Mouse (Mus musculus): ENCODE results near the gene Speer4f1.
A peak's percentile ranks its signal among the peaks of the same experiment; 100 is the strongest.
"Not testable (repeated sequence)": the region's sequence is repeated elsewhere in the genome, so short reads cannot be mapped to it uniquely, and the experiment has no call there.

The Speer4f1 gene

DNA sequence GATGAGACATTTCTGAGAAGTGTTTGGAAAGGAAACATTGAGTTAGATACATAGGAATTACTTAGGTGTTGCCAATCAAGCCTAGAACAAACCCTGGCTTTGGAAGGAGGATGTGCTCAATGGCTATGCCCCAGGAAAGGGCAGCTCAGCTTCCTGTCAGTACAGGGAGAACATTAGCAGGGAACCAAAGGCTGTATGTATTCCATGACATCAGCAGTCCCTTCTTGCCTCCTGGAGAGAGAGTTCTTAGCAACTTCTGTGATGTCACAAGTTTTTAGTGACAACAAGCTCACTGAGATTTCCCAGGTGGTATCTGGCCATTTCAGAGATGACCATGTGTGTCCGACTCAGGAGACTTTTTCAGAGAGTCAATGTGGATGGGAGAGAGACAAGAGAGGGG lies at the start of gene Speer4f1:
TSS of gene Speer4f1 (plus strand) at position 301 of the 400 bp plus-strand sequence.
- ATAC-seq (ENCODE audit: low TSS enrichment): not testable (repeated sequence)

DNA sequence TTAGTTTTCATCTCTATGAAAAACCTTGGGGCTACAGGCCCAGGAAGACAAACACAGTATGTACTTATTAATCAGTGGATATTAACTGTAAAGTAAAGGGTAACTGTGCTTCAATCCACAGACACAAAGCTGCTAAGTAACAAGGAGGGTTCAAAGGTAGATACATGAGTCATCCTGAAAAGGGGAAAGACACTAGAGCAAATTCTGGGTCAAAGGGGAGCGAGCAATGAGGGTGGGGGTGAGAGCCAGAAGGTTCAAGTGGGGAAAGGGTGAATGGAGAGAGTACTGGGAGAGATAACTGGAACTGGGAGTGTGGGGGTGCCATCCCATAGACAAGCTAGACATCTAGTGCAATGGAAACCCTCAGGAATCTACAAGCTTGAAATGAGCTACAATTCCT lies 49.0 kb upstream of the Speer4f1 start:
- no peak for ATAC-seq (ENCODE audit: low TSS enrichment)

DNA sequence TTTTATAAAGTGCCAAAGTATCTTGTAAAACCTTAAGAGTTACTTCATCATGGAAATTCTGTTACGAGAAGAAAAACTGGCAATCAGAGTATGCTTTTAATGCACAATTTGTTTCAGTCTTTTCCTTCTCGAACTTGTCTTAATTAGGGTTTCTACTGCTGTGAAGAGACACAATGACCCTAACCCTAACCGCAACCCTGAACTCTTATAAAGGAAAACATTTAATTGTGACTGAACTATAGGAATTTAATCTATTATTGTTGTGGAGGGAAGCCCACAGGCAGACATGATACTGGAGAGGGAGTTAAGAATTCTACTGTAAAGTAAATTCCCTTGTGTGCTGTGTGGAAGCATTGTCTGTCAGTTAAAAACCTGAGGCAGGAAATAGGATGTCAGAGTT lies 41.2 kb upstream of the Speer4f1 start:
- ATAC-seq (ENCODE audit: low TSS enrichment): no peak

DNA sequence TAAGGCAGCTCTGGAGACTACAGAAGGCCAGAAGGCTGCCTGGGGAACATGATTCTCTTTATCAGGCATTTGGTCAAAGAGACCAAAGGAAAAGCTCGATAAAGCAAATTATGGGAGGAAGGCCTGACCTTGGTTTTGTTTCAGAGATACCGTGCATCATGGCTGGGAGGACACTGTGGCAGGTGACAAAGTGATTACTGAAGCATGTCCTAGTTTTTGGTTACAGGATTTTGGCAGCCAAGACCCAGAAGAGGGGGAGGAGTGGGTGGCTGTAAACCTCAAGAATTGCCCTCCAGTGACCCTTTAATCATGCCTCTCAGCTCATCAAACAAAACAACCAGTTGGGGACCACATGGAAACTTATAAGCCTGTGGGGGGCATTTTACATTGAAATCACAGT lies 39.7 kb upstream of the Speer4f1 start:
- no peak for ATAC-seq (ENCODE audit: low TSS enrichment)

DNA sequence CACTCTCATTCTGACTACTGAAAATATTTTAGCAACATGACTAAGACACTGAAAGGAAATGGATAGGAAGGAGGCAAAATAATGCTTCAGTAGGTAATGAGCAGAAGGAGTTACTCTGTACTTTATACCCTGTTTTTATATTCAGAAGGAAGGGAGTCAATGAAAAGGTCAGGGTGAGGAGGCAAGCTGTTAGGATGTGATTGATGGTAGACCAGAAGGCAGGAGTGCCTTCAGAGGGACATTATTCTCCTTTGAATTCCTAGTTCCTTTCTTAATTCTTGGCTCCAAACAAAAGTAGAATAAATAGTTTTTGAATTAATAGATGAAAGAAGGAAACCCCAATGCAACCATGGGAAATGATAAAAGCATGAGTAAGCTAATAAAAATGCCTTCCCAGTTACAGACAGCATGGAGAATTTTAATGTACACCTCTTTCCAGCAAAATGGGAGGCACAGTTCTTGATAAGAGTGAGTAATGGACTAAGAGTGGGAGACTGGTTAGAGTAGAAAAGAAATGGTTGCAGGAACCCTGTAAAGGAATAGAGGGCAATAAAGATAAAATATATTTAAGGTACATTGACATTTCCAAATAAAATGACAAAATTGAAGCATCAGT lies 36.3 kb upstream of the Speer4f1 start:
- no peak for ATAC-seq (ENCODE audit: low TSS enrichment)

DNA sequence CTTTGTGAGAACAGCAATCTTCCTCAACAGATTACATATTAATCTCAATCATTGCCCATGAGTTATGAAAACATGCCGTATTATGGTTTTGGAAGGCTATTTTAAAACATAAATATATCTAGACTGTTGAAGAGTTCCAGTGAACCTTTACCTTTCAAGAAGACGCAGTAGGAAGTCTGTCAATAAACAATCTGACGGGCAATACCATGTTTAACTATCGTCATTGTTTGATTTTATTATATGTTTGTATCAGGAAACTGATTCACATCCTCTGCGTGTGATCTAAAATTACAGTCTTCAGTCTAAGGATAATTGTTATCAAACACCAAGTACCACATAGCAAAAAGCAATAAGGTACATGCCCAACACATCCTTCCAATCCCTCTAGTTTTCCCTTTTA lies 21.8 kb upstream of the Speer4f1 start:
- ATAC-seq (ENCODE audit: low TSS enrichment): no peak

DNA sequence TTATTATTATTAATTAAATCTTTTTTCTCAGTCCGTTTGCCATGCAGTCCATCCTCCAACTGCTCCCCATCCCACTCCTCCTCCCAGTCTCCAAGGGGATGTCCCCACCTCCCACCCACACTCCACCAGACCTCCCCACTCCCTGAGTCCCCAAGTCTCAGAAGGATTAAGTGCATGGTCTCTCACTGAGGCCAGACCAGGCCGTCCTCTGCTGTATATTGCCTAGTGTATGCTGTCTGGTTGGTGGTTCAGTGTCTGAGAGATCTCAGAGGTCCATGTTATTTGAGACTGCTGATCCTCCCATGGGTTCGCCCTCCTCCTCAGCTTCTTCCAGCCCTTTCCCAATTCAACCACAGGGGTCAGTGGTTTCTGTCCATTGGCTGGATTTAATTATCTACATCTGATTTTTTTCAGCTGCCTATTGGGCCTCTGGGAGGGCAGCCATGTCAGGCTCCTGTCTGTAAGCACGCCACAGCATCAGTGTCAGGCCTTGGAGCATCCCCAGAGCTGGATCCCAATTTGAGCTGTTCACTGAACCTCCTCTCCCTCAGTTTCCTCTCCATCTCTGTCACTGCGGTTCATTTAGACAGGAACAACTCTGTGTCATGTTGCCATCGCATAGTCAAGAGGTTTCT lies 20.8 kb upstream of the Speer4f1 start:
- ATAC-seq (ENCODE audit: low TSS enrichment): no peak

DNA sequence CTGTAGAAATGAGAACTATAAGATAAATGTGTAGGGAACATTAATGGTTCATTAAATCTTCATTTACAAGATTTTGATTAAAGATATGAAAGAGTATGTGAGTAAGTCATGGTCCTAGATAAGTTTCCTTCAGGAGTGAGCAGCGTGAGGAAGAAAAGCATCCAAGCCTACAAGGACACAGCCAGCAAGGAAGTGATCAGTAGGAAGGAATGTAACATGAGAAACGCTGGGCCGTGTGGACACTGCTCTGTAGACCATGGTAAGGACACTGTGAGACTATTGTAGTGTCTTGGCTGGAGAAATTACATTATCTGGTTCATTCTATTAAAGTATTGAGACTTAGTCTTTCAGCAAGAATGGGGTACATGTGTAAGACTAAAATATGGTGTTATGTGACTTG lies 19.2 kb upstream of the Speer4f1 start:
- ATAC-seq (ENCODE audit: low TSS enrichment): no peak

DNA sequence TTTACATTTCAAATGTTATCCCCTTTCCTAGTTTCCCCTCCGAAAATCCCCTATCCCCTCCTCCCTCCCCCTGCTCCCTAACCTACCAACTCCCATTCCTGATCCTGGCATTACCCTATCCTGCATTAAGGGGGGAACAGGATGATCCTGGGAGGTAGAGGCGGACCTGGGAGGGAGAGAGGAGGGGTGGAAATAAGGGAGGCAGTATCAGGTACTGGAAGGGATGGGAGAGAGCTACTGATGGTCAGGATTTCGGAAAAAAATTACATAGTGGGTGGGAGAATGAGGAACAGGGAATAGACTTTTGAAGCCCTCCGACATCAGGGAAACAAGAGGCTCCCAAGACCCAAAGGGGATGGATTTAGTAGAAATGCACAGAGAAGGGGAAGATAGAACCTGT lies 7.8 kb upstream of the Speer4f1 start:
- not testable (repeated sequence) for ATAC-seq (ENCODE audit: low TSS enrichment)

DNA sequence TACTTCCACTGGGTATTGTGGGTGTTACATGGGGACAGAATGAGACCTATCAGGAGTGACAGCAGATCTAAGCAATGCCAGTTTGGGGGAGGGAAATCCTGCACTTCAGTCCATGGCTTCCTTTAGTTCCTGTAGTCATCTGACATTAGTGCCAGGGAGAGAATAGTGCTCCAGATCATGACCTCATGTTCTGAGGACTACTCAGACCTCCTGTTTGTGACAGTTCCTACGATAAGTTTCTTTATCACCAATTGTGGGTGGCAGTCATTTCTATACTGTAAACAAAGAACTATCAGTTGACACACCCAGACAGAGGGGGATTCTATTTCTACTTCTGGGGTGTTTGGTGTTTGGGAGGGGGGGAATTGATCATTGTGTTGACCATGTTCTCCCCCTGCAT lies 578 bp downstream of the Speer4f1 start:
- no peak for ATAC-seq (ENCODE audit: low TSS enrichment)

DNA sequence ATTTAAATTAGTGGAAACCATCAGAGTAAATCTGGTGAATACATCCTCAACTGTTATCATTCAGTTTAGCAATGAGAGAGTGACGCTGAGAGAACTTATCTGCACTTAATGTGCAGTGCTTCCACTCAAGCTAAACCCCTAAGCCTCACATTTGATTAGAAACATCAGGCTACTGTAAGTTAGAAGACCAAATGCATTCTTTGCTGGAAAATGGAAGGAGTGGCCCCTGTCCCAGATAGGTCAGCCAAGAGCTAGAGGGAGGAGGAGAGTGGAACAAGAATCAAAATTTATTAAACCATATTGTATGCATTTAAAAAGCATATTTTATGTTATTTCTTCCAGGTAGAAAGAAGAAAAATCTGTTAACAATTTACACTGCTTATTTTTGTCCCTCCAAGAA lies 14.0 kb downstream of the Speer4f1 start:
- no peak for ATAC-seq (ENCODE audit: low TSS enrichment)

DNA sequence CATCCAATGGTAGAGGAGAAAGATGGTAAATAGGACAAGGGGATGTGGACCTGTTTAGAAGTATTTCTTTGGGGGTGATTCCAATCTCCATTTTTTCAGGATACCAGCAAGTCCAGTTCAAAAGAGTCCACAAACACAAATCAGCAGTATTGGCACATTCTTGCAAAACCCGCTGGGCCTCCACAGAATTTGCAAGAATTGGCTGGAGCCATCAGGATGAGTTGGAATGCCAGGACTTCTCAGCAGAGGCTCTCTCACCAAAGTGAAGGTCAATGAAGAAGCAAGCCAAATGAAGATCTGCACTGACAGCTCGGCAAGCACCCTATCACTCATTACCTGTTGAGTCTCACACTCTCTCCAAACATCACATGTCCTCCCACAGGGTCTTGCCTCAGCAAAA lies 19.7 kb downstream of the Speer4f1 start:
- ATAC-seq (ENCODE audit: low TSS enrichment): no peak

DNA sequence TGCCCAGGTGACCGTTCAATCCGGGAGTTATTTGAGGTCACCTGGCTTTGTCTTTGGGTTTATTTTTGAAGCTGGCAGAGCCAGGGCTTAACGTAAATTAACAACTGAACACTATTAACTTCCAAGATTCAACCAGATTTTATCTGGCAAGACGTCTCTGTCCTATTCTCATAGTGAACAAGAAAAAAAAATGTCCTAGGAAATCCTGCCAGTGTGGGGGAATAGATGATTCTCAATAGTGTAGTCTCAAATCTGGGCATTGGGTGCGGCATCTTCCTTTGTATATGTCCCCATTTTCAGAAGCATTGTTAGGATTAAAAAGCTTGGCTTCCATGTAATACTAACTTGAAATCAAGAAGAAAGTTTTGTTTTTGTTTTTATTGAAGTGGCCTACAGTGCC lies 20.8 kb downstream of the Speer4f1 start:
- no peak for ATAC-seq (ENCODE audit: low TSS enrichment)

DNA sequence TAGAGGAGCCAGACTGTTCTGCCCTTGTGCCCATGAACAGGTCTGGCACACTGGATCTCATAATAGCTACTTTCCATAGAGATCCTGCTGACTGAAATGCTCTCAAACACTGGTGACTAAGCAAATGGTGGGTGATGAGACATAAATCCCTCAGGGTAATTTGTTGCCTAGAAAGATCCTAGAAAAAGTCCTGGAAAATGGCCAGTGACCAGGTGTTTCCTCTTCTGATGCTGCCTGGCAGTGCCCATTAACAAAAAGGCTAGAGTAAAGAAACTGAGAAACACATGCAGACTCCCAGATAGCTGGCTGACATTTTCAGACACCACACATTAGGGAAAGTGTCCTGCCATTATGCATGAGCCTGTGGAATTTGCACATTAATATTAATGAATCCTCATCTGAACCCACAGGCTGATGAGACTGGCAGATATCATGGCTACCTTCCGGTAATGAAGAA lies 24.0 kb downstream of the Speer4f1 start:
- peak; percentile 23; the same call in 1 of the 2 replicates for ATAC-seq (ENCODE audit: low TSS enrichment)

DNA sequence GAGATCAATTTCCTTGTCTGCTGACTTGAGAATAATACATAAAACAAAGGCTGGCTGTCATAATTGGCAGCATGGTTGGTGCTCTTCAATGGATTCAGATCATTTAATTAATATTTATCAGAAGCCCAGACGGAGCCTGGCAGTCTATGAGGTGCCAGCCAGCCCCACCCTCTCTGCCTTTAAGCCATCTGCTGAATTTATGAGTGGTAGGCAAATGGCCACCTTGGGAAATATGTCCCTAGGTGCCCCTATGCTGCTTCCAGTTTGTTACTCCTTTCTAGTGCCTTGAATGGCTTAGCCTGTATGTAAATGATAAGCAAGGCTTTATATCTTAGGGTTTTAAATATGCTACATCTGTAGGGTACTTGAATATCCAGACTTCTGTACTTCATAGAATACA lies 25.0 kb downstream of the Speer4f1 start:
- no peak for ATAC-seq (ENCODE audit: low TSS enrichment)

DNA sequence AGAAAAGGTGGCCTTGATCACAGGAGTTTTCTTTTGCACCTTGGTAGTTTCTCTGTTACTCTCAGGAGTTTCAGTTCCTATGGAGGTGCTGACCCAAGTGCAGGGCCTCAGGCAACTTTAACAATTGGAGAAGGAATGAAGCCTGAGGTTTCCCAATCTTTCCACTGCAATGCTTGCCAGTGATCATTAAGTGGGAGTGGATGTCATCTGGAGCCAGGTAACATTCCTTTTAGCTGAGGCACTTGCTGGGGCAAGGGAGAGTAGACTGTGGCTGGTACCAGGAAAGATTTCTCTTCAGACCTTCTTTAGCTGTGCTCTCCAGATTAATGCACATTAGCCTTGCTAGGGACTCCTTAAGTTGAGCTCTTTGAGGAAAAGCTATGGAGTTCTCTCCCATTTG lies 29.6 kb downstream of the Speer4f1 start:
- no peak for ATAC-seq (ENCODE audit: low TSS enrichment)

DNA sequence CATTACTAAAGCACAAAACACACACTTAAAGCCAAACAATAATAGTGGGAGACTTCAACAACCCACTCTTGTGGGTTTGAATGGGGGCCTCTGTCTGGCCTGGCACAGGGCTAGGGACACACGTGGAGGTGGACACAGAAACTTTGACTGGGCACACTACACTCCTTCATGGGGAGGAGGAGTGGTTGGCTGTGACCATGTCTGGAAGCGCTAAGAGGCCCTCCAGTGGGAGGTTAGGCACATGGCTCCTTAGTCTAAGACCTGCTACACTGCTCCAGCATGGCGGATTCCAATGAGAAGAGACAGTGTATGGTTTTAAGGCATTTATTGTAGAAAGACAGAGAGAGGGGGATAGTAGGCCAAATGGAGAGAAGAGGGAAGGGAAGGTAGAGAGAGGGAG lies 32.1 kb downstream of the Speer4f1 start:
- ATAC-seq (ENCODE audit: low TSS enrichment): no peak
